In genomic region chr13:54153672-54154218, GRCm38 (mm10) we compare ENCODE assay signal across 17 mouse cellular contexts. TPM values are rescaled to one million over a fixed set of nuclear protein-coding genes. Genes with fewer than 3 reads are reported as not detected.
DNase-seq lines count a peak whose midpoint lies in the region; ATAC-seq lines count a peak whose summit lies in the region.
"Had no signal": no experiment of that assay in that cellular context is flagged by ENCODE, and none has a peak within 500 bp of the region (broad histone marks: within the 10 kb centered on the region; RNA-seq: fewer than 3 reads in every experiment).

No protein-coding gene starts in this region.

- no peaks in the 10 kb centered on the region for H3K9me3 ChIP-seq in liver, embryonic 12.5 days (replicated peaks)
- no peaks in the 10 kb centered on the region for H3K9me3 ChIP-seq in liver, embryonic 11.5 days (ENCODE audit: control insufficient read depth, low read length)
- no peaks in the 10 kb centered on the region for H3K9me3 ChIP-seq in intestine, embryonic 16.5 days (ENCODE audit: control insufficient read depth, low read length)
- H3K9me3 ChIP-seq: embryonic facial prominence, embryonic 13.5 days; forebrain, embryonic 15.5 days had no signal

- no peaks in the 10 kb centered on the region for H3K36me3 ChIP-seq in liver, embryonic 12.5 days
- no peaks in the 10 kb centered on the region for H3K36me3 ChIP-seq in liver, embryonic 11.5 days (ENCODE audit: control insufficient read depth, insufficient read depth, low read length)
- no peaks in the 10 kb centered on the region for H3K36me3 ChIP-seq in intestine, embryonic 16.5 days (ENCODE audit: control insufficient read depth, insufficient read depth, low read length)
- H3K36me3 ChIP-seq: embryonic facial prominence, embryonic 13.5 days; forebrain, embryonic 15.5 days had no signal

- H3K27ac ChIP-seq in liver, embryonic 12.5 days: no peak overlapping the region
- no peak overlapping the region for H3K27ac ChIP-seq in liver, embryonic 11.5 days (ENCODE audit: low read depth, low read length)
- H3K27ac ChIP-seq in intestine, embryonic 16.5 days (ENCODE audit: low read length): no peak overlapping the region
- H3K27ac ChIP-seq: embryonic facial prominence, embryonic 13.5 days; forebrain, embryonic 15.5 days; kidney, postnatal 0 days had no signal

- peak; percentile 40 for DNase-seq in embryo, embryonic 10 days (ENCODE audit: low spot score)
- DNase-seq in embryo, embryonic 9.5 days (ENCODE audit: extremely low spot score): no peak
- peak; percentile 20 for DNase-seq in liver
- DNase-seq in ZHBTc4 (ENCODE audit: low read depth, low spot score): peak; percentile 87
- peak; percentile 46 for DNase-seq in liver, embryonic 11.5 days (ENCODE audit: low spot score)
- DNase-seq in ovary, postnatal 36 days (ENCODE audit: low spot score): no peak
- DNase-seq: cerebellum, adult 9-10 months; gastrocnemius, postnatal 10 days; heart, postnatal 36 days; lung, adult 2 months; right cerebral cortex, postnatal 14 days had no signal

- no peak overlapping the region for H3K4me3 ChIP-seq in liver, embryonic 12.5 days
- no peak overlapping the region for H3K4me3 ChIP-seq in liver, embryonic 11.5 days (ENCODE audit: low read depth, low read length)
- H3K4me3 ChIP-seq in intestine, embryonic 16.5 days (ENCODE audit: low read length): no peak overlapping the region
- H3K4me3 ChIP-seq: embryonic facial prominence, embryonic 13.5 days; forebrain, embryonic 15.5 days had no signal

- no peak for ATAC-seq in liver, embryonic 12.5 days
- no peak for ATAC-seq in liver, embryonic 11.5 days (replicated peaks; ENCODE audit: low FRiP score)
- no peak for ATAC-seq in intestine, embryonic 16.5 days
- ATAC-seq: forebrain, embryonic 15.5 days had no signal

- H3K4me1 ChIP-seq in liver, embryonic 12.5 days: peaks cover 8% of the 10 kb centered on the region
- no peaks in the 10 kb centered on the region for H3K4me1 ChIP-seq in liver, embryonic 11.5 days (replicated peaks; ENCODE audit: control insufficient read depth, insufficient read depth, low read length)
- no peaks in the 10 kb centered on the region for H3K4me1 ChIP-seq in intestine, embryonic 16.5 days (ENCODE audit: control insufficient read depth, insufficient read depth, low read length)

- WGBS in liver, embryonic 12.5 days (ENCODE audit: insufficient replicate concordance): 8% methylated on average over 9 of the region's 9 CpGs
- 15% methylated on average over 9 of the region's 9 CpGs for WGBS in liver, embryonic 11.5 days
- 16% methylated on average over 9 of the region's 9 CpGs for whole genome bisulfite sequencing in intestine, embryonic 16.5 days

- H3K9ac ChIP-seq in liver, embryonic 12.5 days: no peak overlapping the region
- no peak overlapping the region for H3K9ac ChIP-seq in liver, embryonic 11.5 days (ENCODE audit: low read depth, low read length)
- H3K9ac ChIP-seq in intestine, embryonic 16.5 days (ENCODE audit: low read depth, low read length): no peak overlapping the region
- H3K9ac ChIP-seq: embryonic facial prominence, embryonic 13.5 days; forebrain, embryonic 15.5 days had no signal

- peaks cover 3% of the 10 kb centered on the region; the same call in 1 of the 2 replicates for H3K27me3 ChIP-seq in liver, embryonic 12.5 days (replicated peaks)
- H3K27me3 ChIP-seq in liver, embryonic 11.5 days (replicated peaks; ENCODE audit: control insufficient read depth, insufficient read depth, low read length): no peaks in the 10 kb centered on the region
- no peaks in the 10 kb centered on the region for H3K27me3 ChIP-seq in intestine, embryonic 16.5 days (replicated peaks; ENCODE audit: control insufficient read depth, insufficient read depth, low read length)
- H3K27me3 ChIP-seq: forebrain, embryonic 15.5 days had no signal

- H3K4me2 ChIP-seq in liver, embryonic 12.5 days: no peak overlapping the region
- H3K4me2 ChIP-seq in liver, embryonic 11.5 days: no peak overlapping the region
- H3K4me2 ChIP-seq in intestine, embryonic 16.5 days (ENCODE audit: low read depth, low read length): no peak overlapping the region
- H3K4me2 ChIP-seq: embryonic facial prominence, embryonic 13.5 days; forebrain, embryonic 15.5 days had no signal

RNA-seq across cellular contexts. Expression of gene Hrh2, which starts 38.2 kb away (rescaled TPM):
- 0.07 and 0.08 TPM in 2 replicates for polyA plus RNA-seq in liver, embryonic 12.5 days (2016; fragmentation: Nextera tagmentation; extraction: Ambion mirVana)
- 0.21 TPM in 1 of 2 replicates, not detected in the other for polyA plus RNA-seq in liver, embryonic 11.5 days (2014; fragmentation: Nextera tagmentation; extraction: Ambion mirVana)
- 0.04 and 0.09 TPM in 2 replicates for polyA plus RNA-seq in intestine, embryonic 16.5 days (2015; fragmentation: Nextera tagmentation; extraction: Ambion mirVana)
- polyA plus RNA-seq: embryonic facial prominence, embryonic 13.5 days; limb, embryonic 11.5 days had no signal

Comparison
In these comparisons a context has a peak if more than half of its experiments do, and no peak if none do; other contexts are left out.
1. DNase-seq: peak in embryo, embryonic 10 days (single experiment), liver (single experiment), ZHBTc4 (single experiment) and liver, embryonic 11.5 days (single experiment); none in embryo, embryonic 9.5 days (single experiment) and ovary, postnatal 36 days (single experiment).